Mouse (Mus musculus) testis, postnatal 14 days (tissue): ENCODE measurements around the gene Gm49393.
"Not testable (repeated sequence)": the region's sequence is repeated elsewhere in the genome, so short reads cannot be mapped to it uniquely, and the experiment has no call there.

Source experiments
- DNase-seq: peaks from one replicate; pipeline ENCODE4 v3.0.0; 2021; ENCODE audit warnings: low spot score

The Gm49393 gene

DNA sequence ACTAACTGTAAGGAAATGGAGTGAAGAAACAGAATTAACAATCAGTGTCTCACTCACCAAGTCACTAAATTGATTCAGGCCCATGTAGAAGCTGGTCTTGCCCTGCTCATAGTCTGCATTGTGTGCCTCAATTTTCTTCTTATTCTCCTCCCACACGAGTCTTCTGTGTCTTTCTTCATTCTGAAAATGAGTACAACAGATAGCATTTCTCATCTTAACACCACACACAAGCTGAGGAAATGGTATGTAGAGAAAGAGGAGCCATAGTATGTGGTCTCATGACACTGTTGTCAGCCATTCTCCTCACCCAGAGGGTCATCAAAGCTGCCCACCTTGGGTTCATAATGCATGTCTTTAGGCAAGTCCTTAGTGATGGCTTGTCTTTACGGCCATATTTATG, at the start of gene Gm49393:
Gene Gm49393 (minus strand): TSS at position 101 of the 400 bp plus-strand sequence.
- not testable (repeated sequence) for DNase-seq

DNA sequence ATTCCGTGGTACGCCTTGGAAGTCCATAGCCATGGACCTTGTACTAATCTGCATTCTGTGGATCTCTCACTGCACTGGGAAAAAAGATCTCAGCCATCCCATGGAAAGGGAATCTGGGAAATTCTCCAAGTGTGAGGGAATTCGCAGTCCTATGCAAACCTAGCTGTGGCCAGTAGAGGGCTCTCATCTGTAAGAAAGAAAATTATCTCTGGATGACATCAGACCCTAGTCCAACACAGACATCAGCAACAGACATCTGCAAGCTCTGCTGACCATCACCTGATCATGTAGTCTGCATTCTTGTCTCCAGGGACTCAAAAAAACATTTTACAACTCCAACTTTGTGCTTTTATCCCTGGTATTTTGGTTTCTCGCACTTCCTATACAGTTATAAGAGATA, 36.9 kb upstream of the Gm49393 start:
- DNase-seq, result not testable (repeated sequence)

DNA sequence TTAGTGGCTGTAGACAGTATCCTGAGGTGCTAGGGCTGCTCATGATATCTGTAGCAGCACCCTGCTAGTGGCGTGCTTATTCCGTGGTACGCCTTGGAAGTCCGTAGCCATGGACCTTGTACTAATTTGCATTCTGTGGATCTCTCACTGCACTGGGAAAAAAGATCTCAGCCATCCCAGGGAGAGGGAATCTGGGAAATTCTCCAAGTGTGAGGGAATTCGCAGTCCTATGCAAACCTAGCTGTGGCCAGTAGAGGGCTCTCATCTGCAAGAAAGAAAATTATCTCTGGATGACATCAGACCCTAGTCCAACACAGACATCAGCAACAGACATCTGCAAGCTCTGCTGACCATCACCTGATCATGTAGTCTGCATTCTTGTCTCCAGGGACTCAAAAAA, 28.6 kb upstream of the Gm49393 start:
- not testable (repeated sequence) for DNase-seq

DNA sequence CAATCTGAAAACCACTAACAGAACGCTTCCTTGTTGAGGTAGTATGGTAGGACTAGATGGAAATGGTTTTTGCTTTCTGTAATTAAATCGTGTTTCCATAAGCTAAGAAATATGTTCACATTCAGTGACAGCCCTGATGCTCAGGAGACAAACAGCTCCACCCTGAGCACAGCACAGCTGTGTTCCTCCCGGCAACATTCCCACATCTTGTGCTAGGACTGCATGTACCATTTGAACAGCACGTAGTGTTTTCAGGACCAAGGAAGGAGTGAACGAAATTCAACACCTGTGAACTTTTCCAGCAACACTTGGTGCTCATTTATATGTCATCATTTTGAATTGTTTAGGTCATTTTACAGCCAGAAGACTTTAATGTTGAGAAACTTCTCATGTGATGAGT, 26.3 kb upstream of the Gm49393 start:
- DNase-seq, result no peak

DNA sequence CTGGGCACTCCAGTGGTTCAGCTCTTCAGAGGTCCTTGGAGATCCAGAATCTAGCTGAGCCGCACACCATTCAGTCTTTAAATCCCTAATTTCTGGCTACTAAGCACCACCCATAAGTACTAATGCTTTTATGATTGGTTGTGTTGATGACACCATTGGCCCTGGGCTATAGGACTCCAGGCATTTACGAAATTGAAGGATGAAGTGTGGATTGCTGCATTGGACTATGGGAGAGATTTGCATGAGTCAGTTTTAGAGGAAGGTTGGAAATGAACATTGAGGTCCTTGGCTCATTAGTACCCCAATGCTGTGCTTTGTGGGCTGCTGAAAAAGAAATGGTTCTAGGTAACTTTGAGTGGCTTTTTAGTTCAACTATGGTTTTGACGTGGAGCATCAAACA, 6.5 kb upstream of the Gm49393 start, which contains the start of gene Tpbpa:
Gene Tpbpa (minus strand): TSS at position 101 of the 400 bp plus-strand sequence.
- DNase-seq, result not testable (repeated sequence)

DNA sequence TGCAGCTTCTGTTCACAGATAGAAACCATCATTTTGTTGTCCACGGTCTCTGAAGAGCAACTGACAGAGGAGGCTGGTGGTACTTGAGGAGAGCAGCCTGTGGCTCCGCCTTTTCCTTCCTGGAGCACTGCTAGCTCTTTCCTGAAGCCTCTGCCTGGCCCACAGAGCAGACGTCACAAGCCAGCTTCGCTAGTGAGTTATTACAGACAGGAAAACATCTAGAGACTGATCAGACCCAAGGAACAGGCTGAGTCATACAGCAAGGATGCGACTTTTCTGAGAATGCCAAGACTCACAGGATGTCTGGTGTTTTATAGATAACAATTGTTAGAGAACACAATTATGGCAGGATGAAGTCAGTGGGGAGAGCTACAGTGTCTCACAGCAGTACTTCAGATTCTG, 1.1 kb upstream of the Gm49393 start, which contains the start of the genes Gm49391 and Ctla2a:
Gene Gm49391 (minus strand): TSS at position 72 of the 402 bp plus-strand sequence.
Gene Ctla2a (minus strand): TSS at position 126 of the 402 bp plus-strand sequence.
- DNase-seq, result no peak

DNA sequence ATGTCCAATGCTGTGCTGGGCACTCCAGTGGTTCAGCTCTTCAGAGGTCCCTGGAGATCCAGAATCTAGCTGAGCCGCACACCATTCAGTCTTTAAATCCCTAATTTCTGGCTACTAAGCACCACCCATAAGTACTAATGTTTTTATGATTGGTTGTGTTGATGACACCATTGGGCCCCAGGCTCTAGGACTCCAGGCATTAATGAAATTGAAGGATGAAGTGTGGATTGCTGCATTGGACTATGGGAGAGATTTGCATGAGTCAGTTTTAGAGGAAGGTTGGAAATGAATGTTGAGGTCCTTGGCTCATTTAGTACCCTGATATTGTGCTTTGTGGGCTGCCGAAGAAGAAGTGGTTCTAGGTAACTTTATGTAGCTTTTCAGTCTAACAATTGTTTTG, 30.6 kb downstream of the Gm49393 start, which contains the start of gene Tpbpb:
Gene Tpbpb (minus strand): TSS at position 101 of the 400 bp plus-strand sequence.
- DNase-seq, result not testable (repeated sequence)

DNA sequence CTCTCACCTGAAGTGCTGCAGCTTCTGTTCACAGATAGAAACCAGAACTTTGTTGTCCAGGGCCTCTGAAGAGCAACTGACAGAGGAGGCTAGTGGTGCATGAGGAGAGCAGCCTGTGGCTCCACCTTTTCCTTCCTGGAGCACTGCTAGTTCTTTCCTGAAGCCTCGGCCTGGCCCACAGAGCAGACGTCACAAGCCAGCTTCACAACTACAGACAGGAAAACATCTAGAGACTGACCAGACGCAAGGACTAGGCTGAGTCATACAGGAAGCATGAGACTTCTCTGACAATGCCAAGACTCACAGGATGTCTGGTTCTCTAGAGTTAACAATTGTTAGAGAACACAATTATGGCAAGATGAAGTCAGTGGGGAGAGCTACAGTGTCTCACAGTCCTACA, 38.1 kb downstream of the Gm49393 start, which contains the start of gene Ctla2b:
Gene Ctla2b (minus strand): TSS at position 120 of the 400 bp plus-strand sequence.
- no peak for DNase-seq

DNA sequence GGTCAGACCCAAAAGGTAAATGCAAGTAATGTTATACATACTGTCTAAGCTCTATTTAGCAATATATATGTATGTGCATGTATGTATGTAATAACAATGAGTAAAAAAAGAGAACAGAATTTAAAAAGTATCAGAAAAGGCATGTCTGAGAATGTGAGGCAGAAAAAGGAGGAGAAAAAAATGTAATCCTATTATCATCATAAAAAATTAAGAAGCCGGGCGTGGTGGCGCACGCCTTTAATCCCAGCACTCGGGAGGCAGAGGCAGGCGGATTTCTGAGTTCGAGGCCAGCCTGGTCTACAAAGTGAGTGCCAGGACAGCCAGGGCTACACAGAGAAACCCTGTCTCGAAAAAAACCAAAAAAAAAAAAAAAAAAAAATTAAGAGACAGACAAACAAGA, 38.6 kb downstream of the Gm49393 start, which contains the start of gene Gm49392:
Gene Gm49392 (minus strand): TSS at position 101 of the 400 bp plus-strand sequence.
- not testable (repeated sequence) for DNase-seq

DNA sequence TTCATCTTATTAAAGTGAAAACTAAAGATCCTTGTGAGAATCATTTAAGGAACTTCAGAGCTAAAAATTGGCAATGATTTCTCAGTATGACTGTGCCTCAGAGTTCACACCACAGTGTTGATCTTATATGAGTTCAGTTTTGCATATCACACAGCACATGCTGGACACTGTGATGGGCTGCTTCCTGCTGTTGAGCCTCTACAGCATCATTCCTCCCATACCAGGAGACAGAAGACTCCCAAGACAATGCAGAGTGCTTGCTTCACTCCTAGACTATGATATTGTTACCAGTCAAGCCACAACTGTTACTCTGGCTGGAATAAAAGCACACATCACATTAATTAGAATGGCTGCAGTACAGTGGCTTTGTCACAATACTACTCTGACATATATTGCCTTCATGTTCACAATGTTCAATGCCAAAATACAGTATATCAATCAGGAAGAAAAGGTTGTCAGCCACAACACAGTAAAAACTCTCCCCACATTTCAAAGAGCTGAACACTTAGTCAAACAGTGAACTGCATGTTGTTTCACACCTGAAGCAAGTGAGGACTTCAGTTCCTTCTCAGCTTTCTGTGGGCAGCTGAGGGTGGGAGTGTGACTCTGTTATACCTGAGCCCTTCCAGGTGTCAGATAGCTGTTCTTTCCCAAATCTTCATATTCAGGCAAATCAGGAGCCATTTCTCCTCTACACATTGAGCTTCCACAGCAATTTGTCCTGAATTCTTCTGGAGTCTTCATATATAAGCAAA, 39.8 kb downstream of the Gm49393 start:
- DNase-seq, result no peak

DNA sequence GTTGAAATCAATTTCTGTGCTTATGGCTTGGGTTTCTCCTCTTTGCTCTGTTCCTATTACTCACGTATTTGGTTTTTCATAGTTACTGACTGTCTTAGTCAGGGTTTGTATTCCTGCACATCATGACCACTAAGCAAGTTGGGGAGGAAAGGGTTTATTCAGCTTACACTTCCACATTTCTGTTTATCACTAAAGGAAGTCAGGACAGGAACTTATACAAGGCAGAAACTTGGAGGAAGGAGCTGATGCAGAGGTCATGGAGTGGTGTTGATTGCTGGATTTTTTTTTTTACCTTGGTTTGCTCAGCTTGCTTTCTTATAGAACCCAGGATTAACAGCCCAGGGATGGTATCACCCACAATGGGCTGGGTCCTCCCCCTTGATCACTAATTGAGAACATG, 43.1 kb downstream of the Gm49393 start:
- DNase-seq, result no peak

DNA sequence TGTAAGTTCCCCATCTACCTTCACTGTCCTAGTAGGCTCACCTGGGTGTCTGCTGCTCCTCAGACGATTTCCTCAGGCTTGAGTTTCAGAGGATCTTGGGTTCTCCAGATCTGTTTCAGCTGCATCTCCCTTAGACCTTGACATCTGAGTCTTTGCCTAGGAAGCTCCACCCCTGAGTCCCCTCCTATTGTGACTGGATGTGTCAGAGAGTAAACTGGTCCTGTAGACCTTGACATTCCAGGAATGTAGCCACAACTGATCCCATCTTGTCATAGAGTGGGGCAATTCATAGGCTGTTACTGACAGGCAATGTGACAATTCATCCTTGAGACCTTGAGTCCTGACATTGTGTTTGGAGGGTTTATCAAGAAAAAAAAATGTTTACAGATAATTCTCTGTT, 71.1 kb downstream of the Gm49393 start, which contains the start of gene 4930486L24Rik:
Gene 4930486L24Rik (minus strand): TSS at position 195 of the 400 bp plus-strand sequence.
- no peak for DNase-seq

DNA sequence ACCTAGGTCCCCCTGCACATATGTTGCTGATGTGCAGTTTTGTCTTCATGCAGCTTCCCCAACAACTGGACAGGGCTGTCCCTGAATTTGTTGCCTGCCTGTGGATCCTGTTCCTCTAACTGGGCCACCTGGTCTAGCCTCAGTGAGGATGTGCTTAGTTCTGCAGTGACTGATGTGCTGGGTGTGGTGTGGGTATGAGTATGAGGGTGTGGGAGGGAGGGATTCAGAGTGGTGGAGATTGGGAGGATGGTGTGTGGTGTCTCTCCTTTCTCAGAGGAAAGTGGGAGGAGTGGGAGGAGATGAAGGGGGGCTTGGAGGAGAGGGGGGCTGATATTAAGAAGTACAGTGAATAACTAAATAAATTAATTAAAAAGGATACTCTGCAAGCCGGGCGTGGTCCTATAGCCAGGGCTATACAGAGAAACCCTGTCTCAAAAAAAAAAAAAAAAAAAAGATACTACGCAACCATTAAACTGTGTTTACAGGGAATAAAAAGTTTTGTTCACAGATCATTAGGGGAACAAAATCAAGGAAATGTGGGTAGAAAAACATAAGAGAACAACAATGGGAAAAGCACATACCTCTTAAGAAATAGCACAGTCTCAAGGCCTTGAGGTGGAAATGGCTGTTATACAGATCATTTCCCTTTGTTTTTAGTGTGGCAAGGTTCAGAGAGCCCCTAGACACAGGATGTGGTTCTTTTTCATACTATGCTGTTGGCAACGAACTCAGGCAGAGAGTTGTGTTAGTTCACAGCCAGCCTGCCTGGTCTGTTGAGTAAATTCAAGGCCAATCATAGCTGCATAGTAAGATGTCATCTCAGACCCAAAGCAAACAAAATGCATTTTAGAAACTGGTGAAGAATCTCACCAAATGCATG, 86.9 kb downstream of the Gm49393 start:
- DNase-seq, result no peak

DNA sequence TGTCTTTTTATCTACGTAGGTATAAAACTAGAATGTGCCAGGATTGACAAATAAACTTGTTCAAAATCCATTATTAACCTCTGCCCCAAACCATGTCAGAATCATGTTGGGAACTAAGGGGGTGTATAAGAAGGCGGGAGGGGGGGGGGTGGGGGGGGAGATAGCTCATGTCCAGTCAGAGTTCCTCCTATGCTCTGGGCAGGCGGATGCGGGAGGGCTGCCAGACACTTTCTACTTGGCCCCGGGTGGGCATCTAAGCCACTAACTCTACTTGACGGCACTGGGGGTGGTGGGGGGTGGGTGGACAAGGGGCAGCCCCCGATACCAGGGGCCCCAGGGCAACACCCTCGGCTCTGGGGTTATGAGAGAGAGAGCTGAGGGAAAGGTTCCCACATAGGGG, 92.2 kb downstream of the Gm49393 start:
- DNase-seq, result no peak

DNA sequence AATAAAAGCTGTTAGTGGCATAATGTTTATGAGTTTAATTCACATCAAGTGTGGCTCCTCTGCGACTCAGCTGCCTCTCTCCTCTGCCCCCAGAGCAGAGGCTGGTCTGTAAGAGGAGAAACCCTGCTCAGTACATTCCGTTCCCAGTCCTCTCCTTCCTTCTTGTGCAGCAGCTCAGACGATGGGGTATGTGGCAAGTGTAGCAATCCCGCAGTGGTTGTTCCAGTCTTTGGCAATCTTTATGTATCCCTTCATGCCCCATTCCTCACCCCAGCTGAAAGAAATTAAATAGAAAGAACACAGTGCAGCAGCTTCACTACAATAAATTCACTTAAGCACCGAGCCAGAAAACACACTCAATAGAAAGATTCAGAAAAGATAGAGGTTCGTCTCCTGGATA, 92.7 kb downstream of the Gm49393 start:
- DNase-seq, result peak; percentile 15

DNA sequence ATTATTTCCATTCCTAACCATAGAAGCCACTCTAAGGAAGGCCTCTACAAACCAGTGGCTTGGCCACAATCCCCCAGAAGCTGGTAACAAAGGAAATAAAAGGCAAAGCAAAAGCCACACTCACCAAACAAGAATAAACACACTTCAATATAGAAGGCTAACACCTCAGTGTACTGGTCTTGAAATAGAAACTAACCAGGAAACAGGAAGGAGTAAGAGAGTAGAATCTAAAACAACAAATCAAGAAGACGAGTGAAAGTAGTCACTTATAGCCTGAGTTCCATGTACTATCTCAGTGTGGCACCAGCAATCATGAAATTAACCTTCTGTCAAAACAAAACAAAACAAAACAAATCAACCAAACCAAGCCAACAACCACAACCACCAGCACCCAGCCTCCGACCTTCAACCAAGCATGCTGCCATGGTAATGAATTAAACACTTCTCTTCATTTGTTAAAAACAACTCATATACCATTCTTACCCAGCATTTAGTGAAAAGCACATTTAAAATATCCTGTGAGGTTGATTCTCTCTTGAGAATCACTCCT, 96.0 kb downstream of the Gm49393 start:
- DNase-seq, result no peak

DNA sequence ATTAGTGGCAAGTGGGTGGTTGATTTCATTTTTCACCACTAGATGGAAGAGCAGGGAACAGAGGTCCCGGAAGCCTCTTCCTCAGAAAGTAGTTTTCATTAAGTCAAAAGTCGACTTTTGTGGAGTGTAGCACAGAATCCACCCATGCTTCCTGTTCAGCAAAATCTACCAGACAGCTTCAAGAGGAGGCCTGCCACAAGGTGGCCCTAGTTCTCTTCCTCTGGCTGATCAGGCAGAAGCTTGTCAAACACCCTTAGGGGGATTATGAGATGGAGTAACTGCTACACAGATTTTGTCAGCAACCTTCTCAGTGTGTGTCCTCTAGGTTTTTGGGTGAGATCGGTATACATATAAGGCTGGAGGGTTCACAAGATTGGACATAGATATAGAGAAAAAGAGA, 109.3 kb downstream of the Gm49393 start:
- DNase-seq, result no peak

DNA sequence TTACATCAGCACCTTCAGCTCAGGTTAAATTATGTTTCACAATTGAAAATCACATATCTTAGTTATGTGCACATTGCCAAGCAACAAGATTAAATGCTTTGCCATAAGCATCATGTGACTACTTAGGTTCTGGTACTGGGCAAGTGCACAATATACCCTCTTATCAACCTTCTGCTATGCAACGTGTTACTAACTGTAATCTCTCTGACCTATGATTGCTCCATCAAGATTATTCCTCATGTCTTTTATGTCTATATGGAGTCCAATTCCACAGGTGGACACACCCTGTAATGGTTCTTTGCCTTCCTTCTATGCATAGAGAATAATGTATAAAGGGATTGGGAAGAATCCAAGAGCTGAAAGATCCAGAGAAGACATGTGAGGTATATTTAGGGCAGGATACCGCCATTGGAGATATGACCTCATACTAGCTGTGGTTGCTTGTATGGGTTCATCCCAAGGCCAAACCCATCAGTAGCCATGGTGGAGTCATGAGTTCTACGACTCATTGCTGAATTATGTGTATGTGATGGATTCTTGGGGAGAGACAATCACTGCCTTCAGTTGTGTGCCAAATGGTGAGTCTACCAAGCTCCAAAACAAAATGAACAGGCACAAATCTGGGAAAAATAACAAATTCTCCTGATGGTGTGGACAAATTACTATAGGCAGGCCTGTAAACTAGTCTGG, 114.8 kb downstream of the Gm49393 start:
- no peak for DNase-seq

DNA sequence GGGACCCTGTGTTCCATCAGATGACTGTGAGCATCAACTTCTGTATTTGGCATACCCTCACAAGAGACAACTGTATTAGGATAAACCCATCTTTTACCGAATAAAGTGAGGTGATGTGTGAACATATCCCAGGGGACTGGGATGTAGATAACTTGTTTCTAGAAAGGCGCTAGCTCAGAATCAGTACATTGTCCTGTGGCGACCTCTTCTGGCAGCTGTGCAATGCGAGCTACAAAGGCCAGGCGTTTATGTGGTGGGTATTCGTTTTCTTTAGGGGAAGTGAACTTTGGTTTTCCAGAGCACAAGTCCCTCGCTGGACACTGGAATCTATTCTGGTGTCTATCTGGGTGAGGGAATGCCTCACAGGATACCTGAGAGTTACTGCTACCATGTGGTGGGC, 115.9 kb downstream of the Gm49393 start:
- no peak for DNase-seq

DNA sequence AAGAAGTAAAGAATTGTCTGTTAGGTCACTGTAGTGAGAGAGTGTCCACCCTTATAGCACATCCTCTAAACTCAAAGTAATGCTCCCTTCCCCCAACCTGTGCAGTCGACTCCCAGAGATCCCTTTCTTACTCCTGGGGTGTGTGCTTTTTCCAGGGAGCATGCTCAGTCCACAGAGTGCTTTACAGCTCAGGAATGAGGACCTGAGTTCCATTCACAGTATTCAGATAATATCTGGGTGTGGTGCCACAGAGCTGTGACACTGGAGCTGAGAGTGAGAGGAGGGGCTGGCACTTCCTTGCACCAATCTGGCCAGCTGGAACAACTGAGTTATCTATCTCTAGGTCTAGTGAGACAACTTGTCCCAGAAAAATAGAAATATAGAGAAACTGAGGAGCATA, 121.7 kb downstream of the Gm49393 start:
- DNase-seq, result no peak

DNA sequence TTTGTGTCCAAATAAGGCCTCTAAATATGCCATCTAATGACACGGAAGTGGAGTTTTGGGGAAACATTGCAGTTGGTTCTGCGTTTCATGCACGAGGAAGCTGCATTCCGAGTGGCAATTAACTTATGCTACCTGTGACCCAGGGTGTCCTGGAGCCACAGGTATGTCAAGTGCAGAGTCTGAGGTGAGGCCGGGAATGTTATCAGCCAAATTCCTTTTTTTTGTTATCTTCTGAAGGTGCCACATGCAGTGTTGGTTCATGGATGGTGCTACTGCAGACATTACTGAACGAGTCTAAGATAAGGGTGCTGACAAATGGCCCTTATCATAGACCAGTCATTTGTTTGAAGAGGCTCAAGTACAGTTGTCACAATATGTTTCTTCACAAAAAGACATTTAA, 122.6 kb downstream of the Gm49393 start:
- no peak for DNase-seq

DNA sequence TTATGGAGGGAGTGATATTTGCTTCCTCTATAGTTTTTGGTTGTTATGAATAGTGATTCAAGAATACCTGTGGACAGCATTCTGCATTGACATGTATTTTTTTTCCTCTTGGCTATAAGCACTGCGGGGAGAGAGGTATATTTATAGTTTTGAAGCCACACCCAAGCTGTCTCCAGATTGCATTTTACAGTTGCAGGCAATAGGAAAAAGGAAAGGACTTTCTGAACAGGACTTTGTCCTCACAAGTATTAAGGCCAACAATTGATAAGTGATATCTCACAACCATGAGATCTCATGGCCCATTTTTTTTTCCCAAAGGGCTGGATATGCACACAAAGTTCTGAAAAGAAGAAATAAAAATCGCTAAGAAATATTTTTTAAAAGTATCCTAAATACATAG, 125.7 kb downstream of the Gm49393 start:
- DNase-seq, result no peak
